Mouse (Mus musculus) heart, embryonic 11.5 days (tissue): ENCODE data around the gene Nat8f3. TPM values are rescaled to one million over a fixed set of nuclear protein-coding genes. Genes with fewer than 3 reads are reported as not detected.
"Not testable (repeated sequence)": the region's sequence is repeated elsewhere in the genome, so short reads cannot be mapped to it uniquely, and the experiment has no call there.

ENCODE experiments used
- ATAC-seq: fragments of 200-750 bp; cut with Nextera tagmentation; replicated peaks from 2 replicates; pipeline ENCODE4 v1.8.0; 2017; ENCODE audit warnings: moderate library complexity; ENCODE audit not compliant: insufficient number of reproducible peaks, low FRiP score, low TSS enrichment
- H3K27ac ChIP-seq: fragments of 300-500 bp; sonication (generic); 2 replicates; pipeline ENCODE4 v1.5.1; 2014; ENCODE audit warnings: mild to moderate bottlenecking, low read depth, low read length
- H3K27me3 ChIP-seq: fragments of 300-500 bp; sonication (generic); 2 replicates; pipeline ENCODE4 v1.6.1; 2014; ENCODE audit warnings: mild to moderate bottlenecking, low read length, mixed read lengths; ENCODE audit not compliant: control insufficient read depth, insufficient read depth
- H3K36me3 ChIP-seq: fragments of 300-500 bp; sonication (generic); 2 replicates; pipeline ENCODE4 v1.6.1; 2014; ENCODE audit warnings: mild to moderate bottlenecking, low read length, moderate library complexity, mixed read lengths; ENCODE audit not compliant: control insufficient read depth, insufficient read depth
- H3K4me1 ChIP-seq: fragments of 300-500 bp; sonication (generic); 2 replicates; pipeline ENCODE4 v1.6.1; 2014; ENCODE audit warnings: low read length; ENCODE audit not compliant: control insufficient read depth, insufficient read depth
- H3K4me2 ChIP-seq: fragments of 300-500 bp; sonication (generic); 2 replicates; pipeline ENCODE4 v1.6.1; 2014; ENCODE audit warnings: mild to moderate bottlenecking, moderate library complexity
- H3K4me3 ChIP-seq: fragments of 300-500 bp; sonication (generic); 2 replicates; pipeline ENCODE4 v1.5.1; 2014; ENCODE audit warnings: low read depth, low read length
- H3K9ac ChIP-seq: fragments of 300-500 bp; sonication (generic); 2 replicates; pipeline ENCODE4 v1.6.1; 2014; ENCODE audit warnings: mild to moderate bottlenecking, low read depth, low read length, moderate library complexity
- H3K9me3 ChIP-seq: fragments of 300-500 bp; sonication (generic); replicated peaks from 2 replicates; pipeline ENCODE4 v1.6.1; 2016; ENCODE audit warnings: low read length; ENCODE audit not compliant: control insufficient read depth
- WGBS: fragments of 180-500 bp; shearing (Covaris S2); extraction: QIAGEN DNeasy Blood & Tissue Kit; methylation state at CpG from one replicate; pipeline ENCODE4 v1.1.7; 2014; ENCODE audit not compliant: insufficient replicate concordance; 5-methylcytosine and 5-hydroxymethylcytosine counted together
- microRNA-seq: library from miRNA; unstranded; fragments of <30 nt; microRNA quantifications from one replicate; pipeline ENCODE4, GENCODE M21; 2016; ENCODE audit warnings: borderline number of aligned reads
- polyA plus RNA-seq: library from polyadenylated mRNA; unstranded; fragments of >200 nt; fragmentation: Nextera tagmentation; extraction: Ambion mirVana; gene quantifications from 2 replicates; pipeline ENCODE4 v1.2.1, GENCODE M21; 2014

Nat8f3 gene
- polyA plus RNA-seq, 1 experiment from 2014 or later: 0.37 TPM

DNA sequence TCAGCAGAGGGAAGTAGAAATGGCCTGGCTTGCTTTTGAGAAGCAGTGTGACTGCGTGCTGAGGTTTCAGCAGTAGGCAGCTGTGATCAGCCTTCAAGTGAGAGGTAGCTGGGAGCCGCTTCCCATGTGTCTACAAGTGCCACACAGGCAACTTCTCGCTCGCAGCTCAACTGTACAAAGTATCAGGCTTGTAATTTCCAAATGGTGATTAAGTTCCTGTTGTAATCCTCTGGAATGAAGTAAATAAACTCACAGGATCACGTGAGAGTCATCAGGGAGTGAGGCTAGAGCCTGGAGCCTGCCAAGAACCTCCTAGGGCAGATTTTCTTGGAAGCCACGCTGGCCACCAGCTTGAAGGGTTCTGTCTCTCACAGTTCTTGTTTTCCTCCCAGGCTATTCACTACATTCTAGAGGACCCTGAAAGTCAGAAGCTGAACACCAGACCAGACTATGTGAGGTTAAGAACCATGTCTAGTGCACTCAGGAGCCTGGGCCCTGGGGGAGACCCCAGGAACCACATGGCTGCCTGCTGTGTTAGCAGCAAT, 9.8 kb downstream of the Nat8f3 start:
- H3K9ac ChIP-seq, ATAC-seq, H3K9me3 ChIP-seq, H3K4me1 ChIP-seq, H3K4me3 ChIP-seq, H3K4me2 ChIP-seq, H3K27ac ChIP-seq, H3K27me3 ChIP-seq, H3K36me3 ChIP-seq: not testable (repeated sequence)
- WGBS: 33% methylated on average over 3 of the region's 6 CpGs

DNA sequence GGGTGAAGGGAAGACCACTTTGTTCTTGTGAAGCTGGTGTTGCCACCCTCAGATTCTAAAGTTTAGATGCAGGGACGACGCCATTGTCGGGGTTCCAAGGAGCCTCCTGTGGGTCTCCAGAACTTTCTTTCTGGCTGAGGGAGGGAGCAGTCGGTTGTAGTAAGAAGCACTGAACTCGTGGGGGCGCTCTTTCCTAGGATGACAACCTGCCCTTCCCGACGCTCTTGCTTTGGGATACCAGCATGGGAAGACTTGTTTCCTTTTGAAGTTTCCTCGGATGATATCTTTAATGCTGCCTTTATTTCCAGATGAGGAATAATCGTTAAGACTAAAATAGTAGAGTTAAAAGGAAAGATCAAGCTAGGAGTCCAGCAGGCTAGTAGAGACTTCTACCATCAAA, 52.4 kb downstream of the Nat8f3 start, which contains the start of gene Nat8f7:
Gene Nat8f7 (minus strand): TSS at position 101 of the 400 bp plus-strand sequence.
- H3K27me3 ChIP-seq, H3K4me3 ChIP-seq, H3K27ac ChIP-seq, ATAC-seq, H3K9ac ChIP-seq, H3K9me3 ChIP-seq, H3K36me3 ChIP-seq, H3K4me1 ChIP-seq, H3K4me2 ChIP-seq: not testable (repeated sequence)
- WGBS: 71% methylated on average over 9 of the region's 10 CpGs

DNA sequence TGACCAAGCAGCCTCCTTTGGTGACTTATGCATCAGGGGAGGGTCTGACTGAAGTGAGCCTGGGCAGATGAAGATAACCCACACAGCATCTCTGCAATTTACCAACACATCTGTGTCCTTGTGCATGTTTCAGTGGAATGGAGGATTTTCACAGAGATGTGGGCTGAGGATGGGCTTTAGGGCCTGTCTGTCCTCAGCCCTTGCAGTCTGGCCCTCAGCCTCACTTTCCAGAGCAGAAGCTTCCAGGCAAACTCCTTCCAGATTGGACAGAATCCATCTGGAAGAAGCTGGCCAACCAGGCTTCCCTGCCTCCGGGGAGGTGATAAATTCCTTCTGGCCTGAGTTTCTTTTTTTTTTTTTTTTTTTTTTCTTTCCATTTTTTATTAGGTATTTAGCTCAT, 55.9 kb downstream of the Nat8f3 start:
- H3K4me2 ChIP-seq, H3K4me3 ChIP-seq, ATAC-seq, H3K27ac ChIP-seq, H3K9ac ChIP-seq, H3K9me3 ChIP-seq, H3K36me3 ChIP-seq, H3K27me3 ChIP-seq, H3K4me1 ChIP-seq: not testable (repeated sequence)
- 88% methylated on average over 1 of the region's 1 CpGs for WGBS

GRCm38 (mm10) chr6:85709206-85709605, 56.3 kb downstream of the Nat8f3 start:
- ATAC-seq, H3K27me3 ChIP-seq, H3K4me1 ChIP-seq, H3K9ac ChIP-seq, H3K9me3 ChIP-seq, H3K4me3 ChIP-seq, H3K36me3 ChIP-seq, H3K27ac ChIP-seq, H3K4me2 ChIP-seq: not testable (repeated sequence)
- 85% methylated on average over 3 of the region's 5 CpGs for WGBS

GRCm38 (mm10) chr6:85701943-85702342, 63.6 kb downstream of the Nat8f3 start:
- not testable (repeated sequence) for H3K4me2 ChIP-seq, H3K9me3 ChIP-seq, H3K4me1 ChIP-seq, H3K9ac ChIP-seq, H3K27me3 ChIP-seq, H3K4me3 ChIP-seq, H3K27ac ChIP-seq, ATAC-seq, H3K36me3 ChIP-seq
- WGBS: 70% methylated on average over 2 of the region's 4 CpGs

Small RNA genes lying within 50 kb of the gene (microRNA-seq; reads per million reads assigned to microRNA genes)
- gene Gm27317: not detected
- gene Mir6375: not detected

Other genes with a start within 250 kb of the Nat8f3 start
- 4.3 and 4.7 TPM in 2 replicates for gene Alms1, start 178.2 kb downstream of the Nat8f3 start, polyA plus RNA-seq
- gene Nat8f7, start 52.5 kb downstream of the Nat8f3 start, polyA plus RNA-seq: not detected in 2 replicates
- not detected in 2 replicates for gene Nat8f6, start 55.2 kb upstream of the Nat8f3 start, polyA plus RNA-seq
- gene Nat8f5, start 55.2 kb upstream of the Nat8f3 start, polyA plus RNA-seq: not detected in 2 replicates
- gene Nat8, start 66.3 kb upstream of the Nat8f3 start, polyA plus RNA-seq: not detected in 2 replicates
- not detected in 2 replicates for gene Nat8f2, start 103.4 kb upstream of the Nat8f3 start, polyA plus RNA-seq
- gene Nat8f4, start 139.1 kb upstream of the Nat8f3 start, polyA plus RNA-seq: 1.6 and 2.3 TPM in 2 replicates
- 21.7 and 22.8 TPM in 2 replicates for gene Tprkb, start 146.1 kb upstream of the Nat8f3 start, polyA plus RNA-seq
- gene Nat8f1, start 149.9 kb upstream of the Nat8f3 start, polyA plus RNA-seq: 3.6 and 4.8 TPM in 2 replicates
- gene Dusp11, start 195.9 kb upstream of the Nat8f3 start, polyA plus RNA-seq: 41.6 and 52.1 TPM in 2 replicates